Mouse (Mus musculus) spleen, postnatal 10 days (tissue): ENCODE results near the gene H2-M10.2.

Experiments
- DNase-seq, 2 experiments: peaks; one replicate each; pipeline ENCODE4 v3.0.0; 2021 to 2022; ENCODE audit warnings: low spot score in 2 of 2

Gene H2-M10.2

DNA sequence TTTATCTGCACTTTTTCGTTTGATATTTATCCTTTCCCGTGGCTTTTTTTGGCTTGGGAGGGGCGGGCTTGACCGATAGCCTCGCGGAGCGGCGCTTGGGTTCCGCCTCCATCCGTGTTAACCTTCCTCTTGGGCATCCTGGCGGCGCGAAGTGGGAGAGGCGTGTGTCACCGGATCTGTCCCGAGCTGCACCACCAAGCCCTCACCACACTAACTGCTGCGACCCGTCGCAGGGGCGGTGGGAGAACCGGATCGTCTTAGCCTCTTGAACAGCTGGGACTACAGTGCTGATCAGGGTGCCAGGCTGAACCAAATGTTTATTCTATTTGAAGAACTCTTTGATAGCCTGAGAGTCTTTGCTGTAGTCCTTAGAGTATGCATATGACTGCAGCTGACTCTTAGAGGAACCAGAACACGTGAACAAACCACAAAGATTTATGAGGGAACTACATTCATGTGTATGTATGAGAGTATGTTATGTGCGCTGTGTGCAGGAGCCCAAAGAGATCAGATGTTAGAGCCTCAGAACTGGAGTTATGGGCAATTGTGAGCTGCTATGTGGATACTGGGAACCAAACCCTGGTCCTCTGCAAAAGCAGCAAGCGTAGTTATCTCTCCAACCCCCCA, 33.9 kb downstream of the H2-M10.2 start:
- DNase-seq = peak in 1 of 2 experiments; percentile 26

DNA sequence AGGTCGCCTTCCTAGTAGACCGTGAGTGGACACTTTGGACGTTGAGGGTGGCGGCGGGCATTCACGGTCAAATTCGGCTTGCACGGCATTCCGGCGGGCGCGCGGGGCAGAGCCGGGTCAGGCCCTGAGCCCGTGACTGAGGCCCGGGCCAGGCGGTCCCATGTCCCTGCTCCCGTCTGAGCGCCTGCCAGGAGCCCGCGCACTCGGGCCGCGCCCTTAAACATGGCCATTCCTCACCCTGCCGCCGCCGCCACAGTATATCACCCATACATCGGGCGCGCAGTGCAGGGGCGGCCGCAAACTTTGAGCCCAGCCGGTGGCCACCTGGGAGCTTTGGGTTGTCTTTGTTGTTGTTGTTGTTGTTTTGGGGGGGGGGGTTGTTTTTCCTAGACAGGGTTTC, 37.4 kb downstream of the H2-M10.2 start:
- no peak for DNase-seq

DNA sequence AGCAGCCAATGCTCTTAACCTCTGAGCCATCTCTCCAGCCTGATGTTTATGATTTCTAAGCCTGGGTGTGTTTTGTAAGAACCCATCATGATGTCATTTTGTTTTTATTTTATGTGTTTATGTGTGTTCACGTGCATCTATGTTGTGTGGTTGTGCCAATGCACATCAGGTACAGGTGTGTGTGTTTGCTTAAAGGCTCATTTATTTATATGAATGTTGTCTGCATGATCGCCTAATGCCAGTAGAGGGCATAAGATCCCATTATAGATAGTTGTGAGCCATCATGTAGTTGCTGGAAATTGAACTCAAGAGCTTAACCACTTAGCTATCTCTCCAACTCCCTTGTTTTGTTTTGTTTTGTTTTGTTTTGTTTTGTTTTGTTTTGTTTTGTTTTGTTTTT, 40.5 kb downstream of the H2-M10.2 start:
- no peak for DNase-seq

DNA sequence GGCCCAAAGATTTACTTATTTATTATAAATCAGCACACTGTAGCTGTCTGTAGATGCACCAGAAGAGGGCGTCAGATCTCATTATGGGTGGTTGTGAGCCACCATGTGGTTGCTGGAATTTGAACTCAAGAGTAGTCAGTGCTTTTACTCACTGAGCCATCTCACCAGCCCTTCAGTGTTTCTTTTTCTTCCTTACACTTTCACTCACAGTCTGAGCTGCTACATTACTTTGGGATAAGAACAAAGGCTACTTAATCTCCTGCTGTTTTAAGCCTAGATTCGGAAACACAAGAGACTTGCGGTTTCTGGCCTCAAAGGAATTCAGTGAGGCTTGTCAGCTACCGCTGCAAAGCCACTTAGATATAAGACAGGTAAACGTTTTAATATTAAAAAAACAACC, 42.3 kb downstream of the H2-M10.2 start:
- no peak for DNase-seq

DNA sequence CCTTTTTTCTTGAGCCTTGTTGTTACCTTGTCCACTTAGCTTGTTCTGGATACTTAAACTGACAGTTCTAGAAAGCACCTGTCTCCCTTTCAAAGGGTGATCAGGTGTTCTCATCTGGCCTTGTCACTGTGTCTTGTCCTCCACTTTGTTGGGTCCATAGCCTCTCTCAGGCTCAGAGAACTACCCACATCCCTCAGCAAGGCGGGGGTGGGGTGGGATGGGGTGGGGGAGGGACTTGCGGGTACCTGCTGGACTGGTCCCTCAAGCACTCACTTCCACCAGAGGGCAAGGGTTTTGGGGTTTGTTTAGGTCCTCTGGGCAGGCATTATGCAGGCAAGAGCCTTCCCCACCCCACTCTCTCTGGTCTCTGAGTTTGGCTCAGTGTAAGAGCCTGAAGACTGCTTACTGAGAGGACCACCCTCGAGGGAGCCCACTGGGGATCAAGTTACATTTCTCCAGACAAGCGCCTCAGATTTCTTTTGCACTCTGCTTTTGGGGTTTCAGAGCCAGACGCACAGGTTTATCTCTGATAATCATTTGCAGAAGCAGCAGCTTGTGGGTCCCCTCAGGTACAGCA, 45.6 kb downstream of the H2-M10.2 start:
- DNase-seq = no peak

DNA sequence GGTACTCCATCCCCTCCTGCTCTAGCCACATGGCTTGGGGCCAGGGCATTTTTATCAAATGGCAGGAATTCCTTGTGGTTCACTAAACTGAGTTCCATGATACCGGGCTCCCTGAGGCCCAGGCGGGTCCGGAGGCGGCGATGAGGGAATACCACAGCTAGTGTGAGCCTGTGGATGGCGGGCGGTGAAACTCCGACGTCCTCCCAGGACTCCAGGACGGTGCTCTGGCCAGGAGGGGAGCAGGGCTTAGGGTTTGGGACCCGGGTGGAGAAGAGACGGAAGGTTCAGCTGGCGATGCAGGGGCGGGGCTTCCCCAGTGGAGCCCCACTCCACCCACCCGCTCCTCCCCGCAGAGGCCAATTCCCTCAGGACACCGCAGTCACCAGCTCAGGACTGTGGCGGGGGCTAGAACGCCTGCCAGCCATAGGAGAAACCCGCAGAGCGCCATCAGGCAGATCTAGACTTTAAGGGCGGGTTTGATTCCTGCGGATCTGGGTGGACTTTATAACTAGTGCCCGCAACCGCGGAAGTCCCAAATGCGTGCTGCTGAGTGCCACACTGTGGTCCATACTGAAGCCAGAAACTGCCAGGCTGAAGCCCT, 48.9 kb downstream of the H2-M10.2 start:
- no peak for DNase-seq

DNA sequence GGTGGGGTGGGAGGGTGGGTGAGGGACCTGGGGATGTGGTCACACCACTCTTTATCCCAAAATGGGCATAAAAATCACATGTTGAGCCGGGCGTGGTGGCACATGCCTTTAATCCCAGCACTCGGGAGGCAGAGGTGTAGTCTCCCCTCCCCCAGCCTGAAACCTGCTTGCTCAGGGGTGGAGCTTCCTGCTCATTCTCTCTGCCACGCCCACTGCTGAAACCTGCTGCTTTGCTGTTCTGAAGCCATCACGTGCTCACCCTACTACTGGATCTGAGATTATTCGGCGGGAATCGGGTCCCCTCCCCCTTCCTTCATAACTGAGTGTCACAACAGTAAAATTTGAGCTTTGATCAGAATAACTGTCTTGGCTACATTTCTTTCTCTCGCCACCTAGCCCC, 51.0 kb downstream of the H2-M10.2 start:
- peak in 1 of 2 experiments; percentile 27 for DNase-seq
